ENCODE assay signal across 8 mouse cellular contexts in genomic region chr10:62339211-62340094, GRCm38 (mm10). TPM values are rescaled to one million over a fixed set of nuclear protein-coding genes. Genes with fewer than 3 reads are reported as not detected.
DNase-seq lines count a peak whose midpoint lies in the region; ATAC-seq lines count a peak whose summit lies in the region.

No protein-coding gene starts in this region.

- H3K36me3 ChIP-seq in hindbrain, embryonic 12.5 days, result no peaks in the 10 kb centered on the region
- H3K36me3 ChIP-seq in megakaryocyte, embryonic 14.5 days (replicated peaks; ENCODE audit: low read length), result peaks cover 51% of the 10 kb centered on the region

- intact Hi-C loops in left cerebral cortex, postnatal 25 days (cut with DNase I), result loop anchor here (1.0 to 5.0 kb wide), 4 partner anchors 39 to 110 kb away; partner anchors contain the start of genes 4930507D05Rik and Supv3l1

- peak overlapping the region; percentile 89 for H3K27ac ChIP-seq in hindbrain, embryonic 12.5 days

- peak overlapping the region; percentile 80 for H3K9ac ChIP-seq in hindbrain, embryonic 12.5 days

- H3K9me3 ChIP-seq in hindbrain, embryonic 12.5 days (replicated peaks), result no peaks in the 10 kb centered on the region
- no peaks in the 10 kb centered on the region for H3K9me3 ChIP-seq in megakaryocyte, embryonic 14.5 days

- H3K27me3 ChIP-seq in hindbrain, embryonic 12.5 days, result no peaks in the 10 kb centered on the region
- no peaks in the 10 kb centered on the region for H3K27me3 ChIP-seq in megakaryocyte, embryonic 14.5 days (replicated peaks)

- H3K4me2 ChIP-seq in hindbrain, embryonic 12.5 days (replicated peaks), result peak overlapping the region; percentile 92

- ATAC-seq in hindbrain, embryonic 12.5 days (ENCODE audit: low FRiP score), result peak; percentile 73

- DNase-seq in heart, adult 11 months, result peak; percentile 96
- no peak for DNase-seq in heart, adult 8-10 months (ENCODE audit: low spot score)
- peak; percentile 78 for DNase-seq in cerebellum, adult 11-12 months
- peak; percentile 26 to 68 for DNase-seq in frontal cortex, adult 2 months (ENCODE audit: extremely low spot score in 1 of 2, low spot score in 1 of 2)
- DNase-seq in left cerebral cortex, postnatal 25 days (ENCODE audit: low spot score in 2 of 2), result peak; percentile 65 to 72
- DNase-seq in spleen, postnatal 36 days (ENCODE audit: low spot score in 2 of 2), result peak; percentile 57 to 60

- peaks cover 29% of the 10 kb centered on the region for H3K4me1 ChIP-seq in hindbrain, embryonic 12.5 days
- H3K4me1 ChIP-seq in megakaryocyte, embryonic 14.5 days, result peaks cover 84% of the 10 kb centered on the region

- whole genome bisulfite sequencing in hindbrain, embryonic 12.5 days, result 5% methylated on average over 37 of the region's 45 CpGs

- peak overlapping the region; percentile 61 for H3K4me3 ChIP-seq in hindbrain, embryonic 12.5 days
- H3K4me3 ChIP-seq in megakaryocyte, embryonic 14.5 days (replicated peaks), result peak overlapping the region; percentile 93

RNA-seq across cellular contexts. Expression of gene Hk1, which starts 40.3 kb away (rescaled TPM):
- 100 to 1,000 TPM in 3 of 4 experiments, 10 to 100 TPM in 1; 87.3 to 137 (median 106) TPM for total RNA-seq in heart, adult 8-10 months (2022)
- polyA plus RNA-seq in frontal cortex, adult 2 months (2012; rRNA removed), result 206 and 220 TPM in 2 replicates
- polyA plus RNA-seq in hindbrain, embryonic 12.5 days (2016; fragmentation: Nextera tagmentation; extraction: Ambion mirVana), result 56.6 and 60.7 TPM in 2 replicates
- 100 to 1,000 TPM; 305 to 321 TPM for total RNA-seq in left cerebral cortex, postnatal 25 days (2021)
- 509 and 816 TPM in 2 replicates for polyA plus RNA-seq in megakaryocyte, embryonic 14.5 days (2012; ENCODE audit: insufficient read depth, low replicate concordance)
